In genomic region chr6:49519053-49519452, GRCm38 (mm10) we compare ENCODE assay signal across 9 mouse cellular contexts.
DNase-seq lines count a peak whose midpoint lies in the region; ATAC-seq and TF ChIP-seq lines count a peak whose summit lies in the region.
"Had no signal": no experiment of that assay in that cellular context is flagged by ENCODE, and none has a peak within 500 bp of the region (broad histone marks: within the 10 kb centered on the region; RNA-seq: fewer than 3 reads in every experiment).

No protein-coding gene starts in this region.

- no peaks in the 10 kb centered on the region for H3K36me3 ChIP-seq in kidney, embryonic 14.5 days (ENCODE audit: control insufficient read depth, insufficient read depth, low read length)
- H3K36me3 ChIP-seq in forebrain, embryonic 15.5 days: no peaks in the 10 kb centered on the region
- no peaks in the 10 kb centered on the region for H3K36me3 ChIP-seq in midbrain, postnatal 0 days (ENCODE audit: insufficient read depth, low read length)
- no peaks in the 10 kb centered on the region for H3K36me3 ChIP-seq in splenic B cell, adult 2 months (ENCODE audit: control insufficient read depth, insufficient read depth, low read length, poor library complexity, severe bottlenecking)

- DNase-seq in kidney, adult 11 months: peak; percentile 34
- peak; percentile 51 for DNase-seq in cerebellum, adult 11 months
- DNase-seq in induced T-regulatory cell, adult 2 months (ENCODE audit: low read depth): peak; percentile 79
- peak; percentile 74 to 79 for DNase-seq in left cerebral cortex, postnatal 25 days (ENCODE audit: low spot score in 2 of 2)
- DNase-seq in midbrain, postnatal 0 days (ENCODE audit: low spot score): peak; percentile 64
- DNase-seq in splenic B cell, adult 2 months (ENCODE audit: low read depth, low spot score): peak; percentile 61

- peak; percentile 93 for TF ChIP-seq CTCF in midbrain, postnatal 0 days (IDR thresholded peaks at IDR 0.05)

- intact Hi-C loops in left cerebral cortex, postnatal 25 days (cut with DNase I): loop anchor here (1.0 to 5.0 kb wide), 5 partner anchors 400 to 1023 kb away; no protein-coding TSS in a partner anchor

- no peak overlapping the region for H3K4me3 ChIP-seq in kidney, embryonic 14.5 days (ENCODE audit: low read length)
- no peak overlapping the region for H3K4me3 ChIP-seq in forebrain, embryonic 15.5 days
- H3K4me3 ChIP-seq in midbrain, postnatal 0 days (ENCODE audit: low read depth, low read length): no peak overlapping the region
- H3K4me3 ChIP-seq: myocyte had no signal

- no peaks in the 10 kb centered on the region for H3K4me1 ChIP-seq in kidney, embryonic 14.5 days (ENCODE audit: control insufficient read depth, insufficient read depth, low read length)
- 0 out of 2 replicates have a peak, but pooled peaks cover 5% of the 10 kb centered on the region for H3K4me1 ChIP-seq in forebrain, embryonic 15.5 days
- H3K4me1 ChIP-seq in midbrain, postnatal 0 days (ENCODE audit: insufficient read depth, low read length): no peaks in the 10 kb centered on the region

- no peaks in the 10 kb centered on the region for H3K9me3 ChIP-seq in kidney, embryonic 14.5 days (ENCODE audit: control insufficient read depth, low read length)
- H3K9me3 ChIP-seq in forebrain, embryonic 15.5 days: no peaks in the 10 kb centered on the region
- H3K9me3 ChIP-seq in midbrain, postnatal 0 days (ENCODE audit: low read length): no peaks in the 10 kb centered on the region

- no peak for ATAC-seq in kidney, embryonic 14.5 days (ENCODE audit: low FRiP score, low TSS enrichment)
- peak; percentile 64; the same call in 1 of the 2 replicates for ATAC-seq in forebrain, embryonic 15.5 days (replicated peaks)
- ATAC-seq in midbrain, postnatal 0 days (ENCODE audit: low FRiP score): no peak

- no peaks in the 10 kb centered on the region for H3K27me3 ChIP-seq in kidney, embryonic 14.5 days (ENCODE audit: control insufficient read depth, insufficient read depth, low read length)
- H3K27me3 ChIP-seq in forebrain, embryonic 15.5 days: no peaks in the 10 kb centered on the region
- H3K27me3 ChIP-seq in midbrain, postnatal 0 days (ENCODE audit: insufficient read depth, low read length): no peaks in the 10 kb centered on the region
- H3K27me3 ChIP-seq in splenic B cell, adult 2 months (ENCODE audit: control insufficient read depth, insufficient read depth, low read length, poor library complexity, severe bottlenecking): no peaks in the 10 kb centered on the region

- no peak overlapping the region for H3K4me2 ChIP-seq in kidney, embryonic 14.5 days (replicated peaks; ENCODE audit: low read depth, low read length)
- H3K4me2 ChIP-seq in forebrain, embryonic 15.5 days (replicated peaks): no peak overlapping the region
- no peak overlapping the region for H3K4me2 ChIP-seq in midbrain, postnatal 0 days (ENCODE audit: low read depth, low read length, poor library complexity, severe bottlenecking)

- H3K27ac ChIP-seq in kidney, embryonic 14.5 days (ENCODE audit: low read depth, low read length): no peak overlapping the region
- no peak overlapping the region for H3K27ac ChIP-seq in forebrain, embryonic 15.5 days (replicated peaks)
- no peak overlapping the region for H3K27ac ChIP-seq in midbrain, postnatal 0 days (ENCODE audit: low read depth, low read length)

- no peak overlapping the region for H3K9ac ChIP-seq in kidney, embryonic 14.5 days (ENCODE audit: low read depth, low read length)
- H3K9ac ChIP-seq in forebrain, embryonic 15.5 days (replicated peaks): no peak overlapping the region
- H3K9ac ChIP-seq in midbrain, postnatal 0 days (replicated peaks; ENCODE audit: low read length, poor library complexity, severe bottlenecking): no peak overlapping the region

- WGBS in kidney, embryonic 14.5 days: 5% methylated on average over 6 of the region's 6 CpGs
- WGBS in forebrain, embryonic 15.5 days: 5% methylated on average over 6 of the region's 6 CpGs
- WGBS in midbrain, postnatal 0 days: 4% methylated on average over 6 of the region's 6 CpGs
